Mouse (Mus musculus): ENCODE data around the gene Scgb1c1. TPM values are rescaled to one million over a fixed set of nuclear protein-coding genes. Genes with fewer than 3 reads are reported as not detected.

The Scgb1c1 gene
- polyA plus RNA-seq, 1 experiment from 2014 or later: not detected

DNA sequence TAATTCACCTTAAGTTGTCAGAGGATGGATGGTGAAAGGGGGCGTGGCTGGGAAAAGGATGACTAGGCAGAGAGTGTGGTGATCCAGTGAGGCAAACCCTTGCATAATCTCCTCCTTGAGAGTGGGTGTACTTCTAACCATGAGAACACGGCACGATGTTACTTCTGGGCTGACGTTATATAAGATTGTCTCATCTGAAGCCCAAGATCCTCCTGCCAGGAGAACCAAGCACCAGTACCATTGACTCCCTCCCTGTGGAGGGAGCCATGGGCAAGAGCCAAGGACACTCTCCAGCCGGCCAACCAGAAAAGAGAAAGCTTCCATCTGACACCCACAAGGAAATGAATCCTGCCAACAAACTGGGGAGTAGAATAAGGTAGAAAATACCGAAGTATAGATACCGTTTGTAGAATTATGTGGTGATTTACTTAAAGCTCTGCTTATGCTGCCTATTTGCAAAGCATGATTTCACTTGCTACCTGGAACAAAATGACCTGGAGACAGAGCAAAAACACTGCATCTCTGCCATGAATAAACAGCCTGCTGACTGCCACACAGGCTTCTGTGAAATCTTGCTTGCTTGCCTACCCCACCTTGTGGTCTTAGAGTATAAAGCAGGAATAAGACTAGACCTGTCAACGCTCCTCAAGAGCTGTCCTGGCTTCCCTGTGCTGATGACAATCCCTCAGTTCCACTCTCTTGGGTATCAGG is 17.0 kb upstream of the Scgb1c1 start:
- Histone ChIP-seq H3K9ac (replicated peaks) (no peak overlapping the region), H3K4me2 (replicated peaks) (no peak overlapping the region), H3K27me3 (no peaks in the 10 kb centered on the region; the same call in 1 of the 2 replicates), H3K4me3 (no peak overlapping the region), H3K27ac (replicated peaks) (no peak overlapping the region), H3K36me3 (no peaks in the 10 kb centered on the region), H3K4me1 (no peaks in the 10 kb centered on the region), H3K9me3 (no peaks in the 10 kb centered on the region)
- 51% methylated on average over 8 of the region's 8 CpGs for WGBS
- no peak for ATAC-seq (ENCODE audit: low FRiP score, low read depth)

DNA sequence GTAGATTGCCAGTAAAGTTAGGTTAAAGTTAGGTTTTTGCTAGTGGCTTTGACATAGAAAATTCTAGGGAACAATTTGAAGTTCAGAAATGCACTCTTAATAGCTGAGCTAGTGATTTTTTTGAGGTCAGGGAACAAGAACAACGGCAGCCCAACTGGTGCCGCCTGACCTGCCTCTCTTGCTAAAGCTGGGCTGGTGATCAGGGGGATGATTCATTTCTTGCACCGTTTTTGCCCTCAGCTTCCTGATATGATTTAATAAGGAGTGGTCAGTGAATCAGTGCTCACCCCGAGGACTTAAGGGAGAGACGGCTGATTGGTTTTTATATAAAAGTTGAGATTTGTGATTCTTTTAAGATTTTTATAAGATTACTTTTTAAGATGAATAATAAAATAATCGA is 13.9 kb upstream of the Scgb1c1 start:
- H3K9me3 ChIP-seq: no peaks in the 10 kb centered on the region
- ATAC-seq (ENCODE audit: low FRiP score, low read depth): no peak
- no peak overlapping the region for H3K9ac ChIP-seq (replicated peaks)
- no peak overlapping the region for H3K4me3 ChIP-seq
- H3K4me2 ChIP-seq (replicated peaks): no peak overlapping the region
- H3K27ac ChIP-seq (replicated peaks): no peak overlapping the region
- H3K36me3 ChIP-seq: no peaks in the 10 kb centered on the region
- 80% methylated on average over 6 of the region's 6 CpGs for WGBS
- H3K4me1 ChIP-seq: no peaks in the 10 kb centered on the region
- 0 out of 2 replicates have a peak, but pooled peaks cover 6% of the 10 kb centered on the region for H3K27me3 ChIP-seq

GRCm38 (mm10) chr7:140833341-140833740 is 12.0 kb upstream of the Scgb1c1 start:
- Histone ChIP-seq H3K36me3 (no peaks in the 10 kb centered on the region), H3K4me3 (no peak overlapping the region), H3K4me1 (no peaks in the 10 kb centered on the region), H3K9ac (replicated peaks) (no peak overlapping the region), H3K9me3 (no peaks in the 10 kb centered on the region), H3K4me2 (replicated peaks) (no peak overlapping the region), H3K27me3 (peaks cover 10% of the 10 kb centered on the region; the same call in 1 of the 2 replicates), H3K27ac (replicated peaks) (no peak overlapping the region)
- ATAC-seq (ENCODE audit: low FRiP score, low read depth): no peak
- WGBS: 80% methylated on average over 4 of the region's 4 CpGs

- H3K9ac ChIP-seq (replicated peaks): no peak within 1 kb of the TSS
- 51% methylated on average over 20 of the region's 20 CpGs for WGBS
- no peaks in the 10 kb centered on the region for H3K9me3 ChIP-seq
- H3K4me3 ChIP-seq: no peak within 1 kb of the TSS
- no peak within 1 kb of the TSS for H3K27ac ChIP-seq (replicated peaks)
- H3K27me3 ChIP-seq: peaks cover 20% of the 10 kb centered on the region; the same call in 1 of the 2 replicates
- no peak for ATAC-seq (ENCODE audit: low FRiP score, low read depth)
- no peak within 1 kb of the TSS for H3K4me2 ChIP-seq (replicated peaks)
- H3K4me1 ChIP-seq: no peaks in the 10 kb centered on the region
- H3K36me3 ChIP-seq: no peaks in the 10 kb centered on the region
Observed at GRCm38 (mm10) chr7:140834968-140835757, 10.2 kb upstream of the Scgb1c1 start, which contains the start of gene Urah. TSS of gene Urah (plus strand) at chr7:140835018.

DNA sequence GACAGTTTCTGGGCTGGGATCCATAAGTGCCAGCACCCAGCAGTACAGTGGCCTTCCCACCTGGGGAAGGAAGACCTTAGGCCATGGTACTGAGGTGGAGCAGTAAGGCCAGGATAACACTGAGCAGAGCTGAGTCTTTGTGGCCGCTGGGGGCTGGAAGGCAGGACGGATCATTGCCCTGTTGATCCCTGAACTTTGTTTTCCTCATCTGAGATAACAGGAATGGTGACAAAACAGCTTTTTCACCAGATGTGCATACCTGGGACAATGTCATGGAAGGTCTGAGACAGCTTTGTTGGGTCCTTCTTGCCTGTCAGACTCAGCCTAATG is 9.6 kb upstream of the Scgb1c1 start:
- no peak overlapping the region for H3K9ac ChIP-seq (replicated peaks)
- 82% methylated on average over 2 of the region's 2 CpGs for WGBS
- no peak for ATAC-seq (ENCODE audit: low FRiP score, low read depth)
- H3K9me3 ChIP-seq: no peaks in the 10 kb centered on the region
- no peak overlapping the region for H3K4me2 ChIP-seq (replicated peaks)
- H3K27ac ChIP-seq (replicated peaks): no peak overlapping the region
- no peaks in the 10 kb centered on the region for H3K4me1 ChIP-seq
- peaks cover 25% of the 10 kb centered on the region; the same call in 1 of the 2 replicates for H3K27me3 ChIP-seq
- no peak overlapping the region for H3K4me3 ChIP-seq
- no peaks in the 10 kb centered on the region for H3K36me3 ChIP-seq

GRCm38 (mm10) chr7:140836243-140837115 is 8.9 kb upstream of the Scgb1c1 start:
- H3K9me3 ChIP-seq: no peaks in the 10 kb centered on the region
- WGBS: 87% methylated on average over 9 of the region's 9 CpGs
- no peak for ATAC-seq (ENCODE audit: low FRiP score, low read depth)
- H3K4me3 ChIP-seq: no peak overlapping the region
- no peak overlapping the region for H3K9ac ChIP-seq (replicated peaks)
- H3K27ac ChIP-seq (replicated peaks): no peak overlapping the region
- H3K36me3 ChIP-seq: no peaks in the 10 kb centered on the region
- H3K4me2 ChIP-seq (replicated peaks): no peak overlapping the region
- H3K27me3 ChIP-seq: peaks cover 33% of the 10 kb centered on the region; the same call in 1 of the 2 replicates
- no peaks in the 10 kb centered on the region for H3K4me1 ChIP-seq

GRCm38 (mm10) chr7:140839556-140839955 is 5.8 kb upstream of the Scgb1c1 start:
- 68% methylated on average over 5 of the region's 5 CpGs for WGBS
- ATAC-seq (ENCODE audit: low FRiP score, low read depth): no peak
- no peak overlapping the region for H3K9ac ChIP-seq (replicated peaks)
- H3K36me3 ChIP-seq: no peaks in the 10 kb centered on the region
- H3K4me1 ChIP-seq: no peaks in the 10 kb centered on the region
- H3K4me3 ChIP-seq: no peak overlapping the region
- no peaks in the 10 kb centered on the region for H3K9me3 ChIP-seq
- peaks cover 61% of the 10 kb centered on the region for H3K27me3 ChIP-seq
- H3K27ac ChIP-seq (replicated peaks): no peak overlapping the region
- no peak overlapping the region for H3K4me2 ChIP-seq (replicated peaks)

GRCm38 (mm10) chr7:140840750-140841735 is 4.3 kb upstream of the Scgb1c1 start:
- Histone ChIP-seq H3K9ac (replicated peaks) (no peak overlapping the region), H3K27ac (replicated peaks) (no peak overlapping the region), H3K4me2 (replicated peaks) (no peak overlapping the region), H3K4me3 (no peak overlapping the region), H3K9me3 (no peaks in the 10 kb centered on the region), H3K4me1 (no peaks in the 10 kb centered on the region), H3K36me3 (no peaks in the 10 kb centered on the region), H3K27me3 (peaks cover 55% of the 10 kb centered on the region)
- ATAC-seq (ENCODE audit: low FRiP score, low read depth): no peak
- 40% methylated on average over 19 of the region's 19 CpGs for WGBS

GRCm38 (mm10) chr7:140843806-140844205 is 1.5 kb upstream of the Scgb1c1 start:
- Histone ChIP-seq H3K4me3 (no peak overlapping the region), H3K4me2 (replicated peaks) (no peak overlapping the region), H3K36me3 (no peaks in the 10 kb centered on the region), H3K9ac (replicated peaks) (no peak overlapping the region), H3K9me3 (no peaks in the 10 kb centered on the region), H3K4me1 (no peaks in the 10 kb centered on the region), H3K27me3 (peaks cover 46% of the 10 kb centered on the region), H3K27ac (replicated peaks) (no peak overlapping the region)
- no peak for ATAC-seq (ENCODE audit: low FRiP score, low read depth)
- WGBS: 76% methylated on average over 7 of the region's 7 CpGs

GRCm38 (mm10) chr7:140845683-140846082 is 336 bp downstream of the Scgb1c1 start:
- Histone ChIP-seq H3K36me3 (no peaks in the 10 kb centered on the region), H3K4me2 (replicated peaks) (no peak overlapping the region), H3K4me3 (no peak overlapping the region), H3K27me3 (peaks cover 36% of the 10 kb centered on the region), H3K4me1 (no peaks in the 10 kb centered on the region), H3K9me3 (no peaks in the 10 kb centered on the region), H3K9ac (replicated peaks) (no peak overlapping the region), H3K27ac (replicated peaks) (no peak overlapping the region)
- ATAC-seq (ENCODE audit: low FRiP score, low read depth): no peak
- 63% methylated on average over 4 of the region's 4 CpGs for WGBS

DNA sequence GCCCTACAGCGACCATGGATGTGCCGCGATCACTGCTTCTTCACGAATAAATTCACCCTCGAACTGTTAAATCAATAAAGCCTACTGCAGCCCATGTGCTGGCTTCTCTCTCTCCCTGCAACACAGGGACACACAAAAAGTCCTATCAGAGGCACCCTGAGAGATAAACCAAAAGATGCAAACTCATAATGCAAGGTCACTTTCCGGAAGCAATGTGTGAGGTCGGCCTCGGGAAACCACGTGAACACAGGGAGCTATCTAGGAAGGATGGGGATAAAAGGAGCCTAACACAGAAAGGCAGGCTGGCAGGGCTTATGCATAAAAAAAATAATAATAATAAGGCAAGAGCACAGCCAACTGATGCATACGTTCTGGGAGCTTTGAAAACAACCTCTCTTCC is 1.3 kb downstream of the Scgb1c1 start:
- H3K9ac ChIP-seq (replicated peaks): no peak overlapping the region
- no peak overlapping the region for H3K27ac ChIP-seq (replicated peaks)
- no peak for ATAC-seq (ENCODE audit: low FRiP score, low read depth)
- no peaks in the 10 kb centered on the region for H3K9me3 ChIP-seq
- 0 out of 2 replicates have a peak, but pooled peaks cover 3% of the 10 kb centered on the region for H3K36me3 ChIP-seq
- WGBS: 87% methylated on average over 10 of the region's 10 CpGs
- H3K4me2 ChIP-seq (replicated peaks): no peak overlapping the region
- no peak overlapping the region for H3K4me3 ChIP-seq
- no peaks in the 10 kb centered on the region for H3K4me1 ChIP-seq
- H3K27me3 ChIP-seq: peaks cover 26% of the 10 kb centered on the region

Measured in midbrain, embryonic 12.5 days (tissue).